ENCODE assay signal across 8 mouse cellular contexts in the genomic region with DNA sequence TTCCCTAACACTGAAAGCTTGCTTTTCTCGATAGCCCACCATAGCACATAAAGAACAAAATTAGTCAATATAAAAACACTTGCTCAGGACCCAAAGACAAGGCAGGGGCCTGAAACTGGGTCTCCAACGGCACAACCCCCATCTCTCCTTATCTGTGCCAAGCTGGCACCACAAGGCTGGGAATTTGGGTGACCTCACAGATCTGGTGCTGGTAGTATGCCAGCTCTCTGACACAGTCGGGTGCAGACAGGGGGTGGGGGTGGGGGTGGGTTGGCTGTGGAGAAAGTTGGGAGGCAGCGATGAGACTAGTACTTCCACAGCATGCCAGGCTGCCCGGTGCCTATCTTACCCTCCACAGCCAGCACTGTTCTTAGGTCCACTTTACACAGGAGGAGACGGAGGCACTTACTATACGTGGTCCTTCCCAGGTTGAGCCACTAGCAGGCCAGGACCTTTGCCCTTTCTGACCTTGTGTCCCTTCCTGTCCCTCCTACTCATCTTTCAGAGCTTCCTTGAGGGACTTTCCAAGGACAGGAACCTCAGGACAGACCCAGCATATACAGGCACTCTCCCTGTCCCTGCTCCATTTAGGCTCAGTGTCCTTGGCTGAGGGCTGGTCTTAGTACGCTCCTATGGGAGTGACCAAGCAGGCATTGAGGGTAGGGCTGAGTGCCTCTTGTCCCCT. TPM values are rescaled to one million over a fixed set of nuclear protein-coding genes. Genes with fewer than 3 reads are reported as not detected.
DNase-seq lines count a peak whose midpoint lies in the region; ATAC-seq and TF ChIP-seq lines count a peak whose summit lies in the region.

No protein-coding gene starts in this region.

- no peak overlapping the region for H3K4me3 ChIP-seq in heart, postnatal 0 days (ENCODE audit: low read depth, low read length)
- H3K4me3 ChIP-seq in forebrain, postnatal 0 days (ENCODE audit: low read depth, low read length): no peak overlapping the region
- peak overlapping the region; percentile 79; the same call in 1 of the 2 replicates for H3K4me3 ChIP-seq in midbrain, embryonic 12.5 days

- H3K27me3 ChIP-seq in heart, postnatal 0 days (ENCODE audit: control insufficient read depth, insufficient read depth, low read length): no peaks in the 10 kb centered on the region
- no peaks in the 10 kb centered on the region for H3K27me3 ChIP-seq in forebrain, postnatal 0 days (ENCODE audit: insufficient read depth, low read length)
- H3K27me3 ChIP-seq in midbrain, embryonic 12.5 days: no peaks in the 10 kb centered on the region

- ATAC-seq in heart, postnatal 0 days (ENCODE audit: insufficient read depth, low read depth): no peak
- ATAC-seq in forebrain, postnatal 0 days: no peak
- no peak for ATAC-seq in midbrain, embryonic 12.5 days (ENCODE audit: low FRiP score, low read depth)
- ATAC-seq in inflammation-experienced regulatory T-cells, adult 6 months: no peak

- H3K4me1 ChIP-seq in heart, postnatal 0 days (ENCODE audit: control insufficient read depth, insufficient read depth): peaks cover 43% of the 10 kb centered on the region
- peaks cover 7% of the 10 kb centered on the region; the same call in 1 of the 2 replicates for H3K4me1 ChIP-seq in forebrain, postnatal 0 days (ENCODE audit: insufficient read depth)
- H3K4me1 ChIP-seq in midbrain, embryonic 12.5 days: peaks cover 38% of the 10 kb centered on the region

- H3K36me3 ChIP-seq in heart, postnatal 0 days (replicated peaks; ENCODE audit: control insufficient read depth, insufficient read depth, low read length): no peaks in the 10 kb centered on the region
- H3K36me3 ChIP-seq in forebrain, postnatal 0 days (ENCODE audit: insufficient read depth): no peaks in the 10 kb centered on the region
- no peaks in the 10 kb centered on the region for H3K36me3 ChIP-seq in midbrain, embryonic 12.5 days

- H3K27ac ChIP-seq in heart, postnatal 0 days (ENCODE audit: low read depth): no peak overlapping the region
- peak overlapping the region; percentile 35; the same call in 1 of the 2 replicates for H3K27ac ChIP-seq in forebrain, postnatal 0 days (ENCODE audit: low read depth, low read length)
- H3K27ac ChIP-seq in midbrain, embryonic 12.5 days (replicated peaks): no peak overlapping the region

- peak overlapping the region; percentile 16; the same call in 1 of the 2 replicates for H3K9ac ChIP-seq in heart, postnatal 0 days (replicated peaks; ENCODE audit: low read depth, low read length)
- H3K9ac ChIP-seq in forebrain, postnatal 0 days: no peak overlapping the region
- H3K9ac ChIP-seq in midbrain, embryonic 12.5 days (replicated peaks): peak overlapping the region; percentile 81; the same call in 1 of the 2 replicates

- WGBS in heart, postnatal 0 days: 50% methylated on average over 8 of the region's 8 CpGs
- 56% methylated on average over 8 of the region's 8 CpGs for WGBS in forebrain, postnatal 0 days
- WGBS in midbrain, embryonic 12.5 days: 80% methylated on average over 8 of the region's 8 CpGs

- no peak for TF ChIP-seq CTCF in heart, postnatal 0 days (IDR thresholded peaks at IDR 0.05; ENCODE audit: low read depth)
- TF ChIP-seq CTCF in forebrain, postnatal 0 days (IDR thresholded peaks at IDR 0.05; ENCODE audit: low read depth): no peak

- DNase-seq in heart, postnatal 0 days (ENCODE audit: low spot score): no peak
- DNase-seq in heart, postnatal 25 days (ENCODE audit: low spot score): no peak
- DNase-seq in adrenal gland, adult 2 months: peak; percentile 84
- DNase-seq in forebrain, postnatal 0 days: peak; percentile 39
- DNase-seq in frontal cortex, postnatal 25 days (ENCODE audit: low spot score in 2 of 2): no peak
- DNase-seq in layer of hippocampus, adult 9-11 months: no peak

- intact Hi-C loops in heart, postnatal 25 days (cut with DNase I): no loop called here

- no peak for TF ChIP-seq EP300 in heart, postnatal 0 days (IDR thresholded peaks at IDR 0.05; ENCODE audit: low read depth)

- no peaks in the 10 kb centered on the region for H3K9me3 ChIP-seq in heart, postnatal 0 days (replicated peaks; ENCODE audit: control insufficient read depth, low read length)
- no peaks in the 10 kb centered on the region for H3K9me3 ChIP-seq in forebrain, postnatal 0 days (ENCODE audit: low read length)
- no peaks in the 10 kb centered on the region for H3K9me3 ChIP-seq in midbrain, embryonic 12.5 days

- H3K4me2 ChIP-seq in heart, postnatal 0 days (ENCODE audit: low read depth, low read length): no peak overlapping the region
- H3K4me2 ChIP-seq in forebrain, postnatal 0 days (ENCODE audit: low read depth): peak overlapping the region; percentile 86; the same call in 1 of the 2 replicates
- peak overlapping the region; percentile 84 for H3K4me2 ChIP-seq in midbrain, embryonic 12.5 days (replicated peaks)

RNA-seq across cellular contexts. Expression of a gene that starts 2.1 kb away (rescaled TPM):
- total RNA-seq in heart, postnatal 0 days (2014; rRNA removed; ENCODE audit: low replicate concordance): 37.0 and 53.5 TPM in 2 replicates
- 12.3 and 12.4 TPM in 2 replicates for polyA plus RNA-seq in heart, postnatal 0 days (2015; fragmentation: Nextera tagmentation; extraction: Ambion mirVana)
- 10 to 100 TPM; 22.6 to 22.8 TPM for total RNA-seq in heart, postnatal 25 days (2021)
- 10 to 100 TPM; 61.0 to 78.2 TPM for total RNA-seq in adrenal gland, adult 2 months (2021)
- polyA plus RNA-seq in adrenal gland, adult 2 months (2012; rRNA removed): 127 and 146 TPM in 2 replicates
- total RNA-seq in forebrain, postnatal 0 days (2014; rRNA removed): 35.2 and 49.1 TPM in 2 replicates
- polyA plus RNA-seq in forebrain, postnatal 0 days (2015; fragmentation: Nextera tagmentation; extraction: Ambion mirVana): 21.4 and 23.3 TPM in 2 replicates
- 34.1 and 34.8 TPM in 2 replicates for polyA plus RNA-seq in midbrain, embryonic 12.5 days (2016; fragmentation: Nextera tagmentation; extraction: Ambion mirVana)
- 1 to 10 TPM; 6.4 to 9.8 (median 8.2) TPM for polyA plus RNA-seq in inflammation-experienced regulatory T-cells, adult 6 months (2017; shearing (Covaris generic))

RNA-seq across cellular contexts. Expression of a gene that starts 2.1 kb away (rescaled TPM):
- total RNA-seq in heart, postnatal 0 days (2014; rRNA removed; ENCODE audit: low replicate concordance): 12.7 and 17.1 TPM in 2 replicates
- 11.3 and 12.0 TPM in 2 replicates for polyA plus RNA-seq in heart, postnatal 0 days (2015; fragmentation: Nextera tagmentation; extraction: Ambion mirVana)
- 1 to 10 TPM; 8.4 to 8.8 TPM for total RNA-seq in heart, postnatal 25 days (2021)
- 10 to 100 TPM; 28.7 to 29.6 TPM for total RNA-seq in adrenal gland, adult 2 months (2021)
- 53.5 and 54.9 TPM in 2 replicates for polyA plus RNA-seq in adrenal gland, adult 2 months (2012; rRNA removed)
- 11.5 and 11.9 TPM in 2 replicates for total RNA-seq in forebrain, postnatal 0 days (2014; rRNA removed)
- 7.4 and 11.5 TPM in 2 replicates for polyA plus RNA-seq in forebrain, postnatal 0 days (2015; fragmentation: Nextera tagmentation; extraction: Ambion mirVana)
- 40.4 and 43.5 TPM in 2 replicates for polyA plus RNA-seq in midbrain, embryonic 12.5 days (2016; fragmentation: Nextera tagmentation; extraction: Ambion mirVana)
- polyA plus RNA-seq in inflammation-experienced regulatory T-cells, adult 6 months (2017; shearing (Covaris generic)): 1 to 10 TPM; 2.1 to 3.7 (median 2.6) TPM

RNA-seq across cellular contexts. Expression of a gene that starts 35.2 kb away (rescaled TPM):
- total RNA-seq in heart, postnatal 0 days (2014; rRNA removed; ENCODE audit: low replicate concordance): not detected in 2 replicates
- not detected in 2 replicates for polyA plus RNA-seq in heart, postnatal 0 days (2015; fragmentation: Nextera tagmentation; extraction: Ambion mirVana)
- not detected for total RNA-seq in heart, postnatal 25 days (2021)
- not detected for total RNA-seq in adrenal gland, adult 2 months (2021)
- not detected in 2 replicates for polyA plus RNA-seq in adrenal gland, adult 2 months (2012; rRNA removed)
- 0.24 and 0.85 TPM in 2 replicates for total RNA-seq in forebrain, postnatal 0 days (2014; rRNA removed)
- polyA plus RNA-seq in forebrain, postnatal 0 days (2015; fragmentation: Nextera tagmentation; extraction: Ambion mirVana): 0.12 and 0.50 TPM in 2 replicates
- polyA plus RNA-seq in midbrain, embryonic 12.5 days (2016; fragmentation: Nextera tagmentation; extraction: Ambion mirVana): not detected in 2 replicates
- not detected for polyA plus RNA-seq in inflammation-experienced regulatory T-cells, adult 6 months (2017; shearing (Covaris generic))

RNA-seq across cellular contexts. Expression of a gene that starts 48.8 kb away (rescaled TPM):
- not detected in 2 replicates for total RNA-seq in heart, postnatal 0 days (2014; rRNA removed; ENCODE audit: low replicate concordance)
- polyA plus RNA-seq in heart, postnatal 0 days (2015; fragmentation: Nextera tagmentation; extraction: Ambion mirVana): not detected in 2 replicates
- not detected for total RNA-seq in heart, postnatal 25 days (2021)
- total RNA-seq in adrenal gland, adult 2 months (2021): not detected
- 0.10 TPM in 1 of 2 replicates, not detected in the other for polyA plus RNA-seq in adrenal gland, adult 2 months (2012; rRNA removed)
- 0.10 and 0.15 TPM in 2 replicates for total RNA-seq in forebrain, postnatal 0 days (2014; rRNA removed)
- 0.09 TPM in 1 of 2 replicates, not detected in the other for polyA plus RNA-seq in forebrain, postnatal 0 days (2015; fragmentation: Nextera tagmentation; extraction: Ambion mirVana)
- polyA plus RNA-seq in midbrain, embryonic 12.5 days (2016; fragmentation: Nextera tagmentation; extraction: Ambion mirVana): not detected in 2 replicates
- 1 to 10 TPM in 1 of 3 experiments, not detected in 2; 1.4 TPM for polyA plus RNA-seq in inflammation-experienced regulatory T-cells, adult 6 months (2017; shearing (Covaris generic))

RNA-seq across cellular contexts. Expression of a gene that starts 55.2 kb away (rescaled TPM):
- total RNA-seq in heart, postnatal 0 days (2014; rRNA removed; ENCODE audit: low replicate concordance): not detected in 2 replicates
- polyA plus RNA-seq in heart, postnatal 0 days (2015; fragmentation: Nextera tagmentation; extraction: Ambion mirVana): not detected in 2 replicates
- not detected for total RNA-seq in heart, postnatal 25 days (2021)
- not detected for total RNA-seq in adrenal gland, adult 2 months (2021)
- 0.44 and 0.48 TPM in 2 replicates for polyA plus RNA-seq in adrenal gland, adult 2 months (2012; rRNA removed)
- not detected in 2 replicates for total RNA-seq in forebrain, postnatal 0 days (2014; rRNA removed)
- not detected in 2 replicates for polyA plus RNA-seq in forebrain, postnatal 0 days (2015; fragmentation: Nextera tagmentation; extraction: Ambion mirVana)
- not detected in 2 replicates for polyA plus RNA-seq in midbrain, embryonic 12.5 days (2016; fragmentation: Nextera tagmentation; extraction: Ambion mirVana)
- polyA plus RNA-seq in inflammation-experienced regulatory T-cells, adult 6 months (2017; shearing (Covaris generic)): not detected

Comparison
In these comparisons a context has a peak if more than half of its experiments do, and no peak if none do; other contexts are left out.
1. DNase-seq: peak in adrenal gland, adult 2 months (single experiment) and forebrain, postnatal 0 days (single experiment); none in heart, postnatal 0 days (single experiment), heart, postnatal 25 days (single experiment), frontal cortex, postnatal 25 days (0 of 2) and layer of hippocampus, adult 9-11 months (single experiment).